Mouse (Mus musculus) liver, adult (tissue): ENCODE measurements around the gene Copz1.

Source experiments
- GATA4 ChIP-seq: IDR thresholded peaks from 2 replicates; pipeline ENCODE4 v1.6.1; 2014; ENCODE audit warnings: mild to moderate bottlenecking, low read length; ENCODE audit not compliant: insufficient replicate concordance

Copz1 gene

DNA sequence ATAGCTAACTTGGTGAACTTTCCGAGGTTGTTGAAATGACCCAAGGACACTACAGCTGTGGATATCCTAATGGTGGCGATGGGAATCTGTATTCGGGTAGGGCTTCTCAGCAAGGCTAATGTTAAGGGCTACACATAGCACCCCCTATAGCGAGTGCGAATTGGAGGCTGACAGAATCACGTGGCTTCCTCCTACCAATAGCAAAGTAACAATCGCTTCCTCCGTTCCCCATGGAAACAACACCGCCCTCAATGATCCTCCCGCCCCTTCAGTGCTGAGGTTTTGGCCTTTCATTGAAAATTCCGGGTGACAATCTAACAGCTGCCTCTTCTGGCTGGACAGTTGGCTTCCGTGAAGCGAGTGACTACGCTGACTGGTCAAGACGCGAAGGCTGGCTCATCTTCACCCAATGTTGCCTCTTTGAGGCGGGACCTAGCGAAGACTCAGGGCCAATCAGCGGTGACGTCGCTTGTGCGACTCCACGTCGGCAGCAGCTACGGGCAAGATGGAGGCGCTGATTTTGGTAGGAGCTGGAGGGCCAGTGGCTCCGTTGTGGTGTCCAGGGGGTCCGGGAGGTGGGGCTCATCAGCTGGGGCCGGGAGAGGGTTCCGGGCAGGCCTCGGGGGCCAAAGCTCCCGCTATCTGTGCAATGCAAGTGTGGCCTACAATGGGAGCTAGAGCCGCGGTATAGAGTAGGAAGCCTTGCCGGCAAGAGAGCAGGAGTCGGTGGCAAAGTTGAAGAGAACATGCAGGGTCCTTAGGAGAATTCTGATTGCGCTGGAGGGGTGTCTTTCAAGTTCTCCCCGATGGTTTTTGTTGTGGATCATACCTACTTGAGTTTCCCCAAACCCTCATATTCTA lies at the start of gene Copz1:
Gene Copz1, plus strand, starts transcription at position 296 of the 861 bp plus-strand sequence.
- TF ChIP-seq GATA4 = no peak

DNA sequence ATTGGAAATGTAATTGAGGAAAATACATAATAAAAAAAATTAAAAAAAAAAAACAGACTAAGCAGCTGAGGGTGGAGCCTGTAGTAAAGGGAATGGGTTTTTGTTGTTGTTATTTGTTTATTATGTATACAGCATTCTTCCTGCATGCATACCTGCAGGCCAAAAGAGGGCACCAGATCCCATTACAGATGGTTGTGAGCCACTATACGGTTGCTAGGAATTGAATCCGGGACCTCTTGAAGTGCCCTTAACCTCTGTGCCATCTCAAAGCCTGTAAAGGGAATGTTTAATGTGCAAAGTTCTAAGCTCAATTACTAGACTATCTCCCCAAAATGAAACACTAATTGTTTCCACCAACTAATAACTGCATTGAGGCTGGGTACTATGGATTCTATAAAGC lies 48.4 kb upstream of the Copz1 start:
- TF ChIP-seq GATA4 = no peak

DNA sequence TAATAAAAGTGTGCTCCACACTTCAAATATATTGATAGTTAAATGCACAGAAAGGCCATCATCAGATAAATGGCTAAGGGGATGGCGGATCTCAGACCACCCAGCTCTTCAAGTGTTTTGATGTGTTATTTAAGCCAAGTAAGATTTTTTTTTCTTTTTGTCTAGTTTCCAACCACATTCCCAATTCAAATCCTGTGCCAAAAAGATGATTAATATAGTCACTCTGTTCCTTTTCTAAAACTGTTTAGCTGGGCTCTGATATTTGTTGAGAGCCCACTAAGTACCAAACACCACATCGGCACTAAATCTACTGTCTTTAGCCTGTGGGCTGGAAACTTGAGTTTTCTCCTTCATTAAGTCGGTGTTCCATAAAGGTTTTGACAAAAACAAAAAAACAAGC lies 45.5 kb upstream of the Copz1 start:
- no peak for TF ChIP-seq GATA4

DNA sequence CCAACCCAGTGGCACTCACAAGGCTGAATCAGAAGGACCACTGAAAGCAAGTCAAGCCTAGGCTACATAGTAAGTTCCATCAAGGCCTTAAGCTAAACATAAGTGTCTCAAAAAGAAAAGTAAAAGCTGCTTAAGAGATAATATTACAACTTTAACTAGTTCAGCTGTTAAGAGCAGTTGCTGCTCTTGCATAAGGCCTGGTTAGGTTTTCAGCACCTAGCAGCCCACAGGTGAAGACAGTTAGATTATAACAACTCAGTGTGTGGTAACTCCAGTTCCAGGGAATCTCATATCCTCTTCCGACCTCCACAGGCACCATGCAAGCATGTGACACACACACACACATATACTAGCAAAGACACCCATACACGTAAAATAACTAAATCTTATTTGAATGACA lies 44.9 kb upstream of the Copz1 start:
- TF ChIP-seq GATA4 = no peak

DNA sequence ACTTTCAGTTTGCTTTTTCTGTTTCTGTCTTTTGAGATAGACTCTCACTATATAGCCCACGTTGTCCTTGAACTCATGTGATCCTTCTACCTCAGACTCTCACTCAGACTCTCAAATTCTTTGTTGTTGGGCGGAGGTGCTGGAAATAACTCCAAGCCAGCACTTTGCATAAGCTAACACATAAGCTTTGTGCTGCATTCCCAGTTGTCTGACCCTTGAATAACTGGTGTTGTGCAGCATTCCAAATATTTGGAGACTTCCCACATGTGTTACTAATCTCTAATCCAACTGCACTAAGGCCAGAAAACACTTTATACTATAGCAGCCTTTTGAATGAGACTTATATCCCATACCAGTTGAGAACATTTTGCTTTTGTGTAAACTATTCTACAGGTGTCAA lies 43.6 kb upstream of the Copz1 start:
- no peak for TF ChIP-seq GATA4

DNA sequence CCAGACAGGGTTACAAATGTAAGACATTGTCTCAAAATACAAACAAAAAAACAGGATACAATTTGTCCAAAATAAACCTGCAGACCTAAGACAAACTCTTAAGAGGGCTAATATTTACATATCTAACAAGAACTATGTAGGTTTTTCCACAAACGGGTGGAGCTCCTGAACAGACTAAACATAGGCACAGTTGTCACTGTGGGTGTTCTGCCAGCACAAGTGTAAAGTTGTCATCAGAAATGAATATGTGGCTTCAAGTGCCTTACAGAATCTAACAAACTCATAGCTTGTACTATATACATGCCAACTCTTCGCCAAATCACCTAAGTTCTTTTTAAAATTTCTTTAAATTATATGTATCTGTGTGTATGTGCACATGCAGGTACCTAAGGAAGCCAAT lies 39.4 kb upstream of the Copz1 start:
- TF ChIP-seq GATA4 = no peak

DNA sequence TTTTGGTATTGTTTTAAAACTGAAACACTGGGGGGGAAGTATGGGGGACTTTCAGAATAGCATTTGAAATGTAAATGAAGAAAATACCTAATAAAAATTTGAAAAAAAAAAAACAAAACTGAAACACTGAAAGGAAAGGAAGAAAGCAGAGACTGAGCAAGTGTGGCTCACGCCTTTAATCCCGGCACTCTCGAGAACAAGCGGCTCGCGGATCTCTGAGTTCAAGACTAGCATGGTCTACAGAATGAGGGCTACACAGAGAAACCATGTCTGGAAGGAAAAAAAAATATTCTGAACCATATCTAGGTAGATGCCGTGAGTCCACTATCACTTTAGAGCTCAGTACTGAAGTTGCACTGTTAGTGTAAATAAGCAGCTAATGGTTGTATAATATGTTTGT lies 35.2 kb upstream of the Copz1 start:
- TF ChIP-seq GATA4 = no peak

DNA sequence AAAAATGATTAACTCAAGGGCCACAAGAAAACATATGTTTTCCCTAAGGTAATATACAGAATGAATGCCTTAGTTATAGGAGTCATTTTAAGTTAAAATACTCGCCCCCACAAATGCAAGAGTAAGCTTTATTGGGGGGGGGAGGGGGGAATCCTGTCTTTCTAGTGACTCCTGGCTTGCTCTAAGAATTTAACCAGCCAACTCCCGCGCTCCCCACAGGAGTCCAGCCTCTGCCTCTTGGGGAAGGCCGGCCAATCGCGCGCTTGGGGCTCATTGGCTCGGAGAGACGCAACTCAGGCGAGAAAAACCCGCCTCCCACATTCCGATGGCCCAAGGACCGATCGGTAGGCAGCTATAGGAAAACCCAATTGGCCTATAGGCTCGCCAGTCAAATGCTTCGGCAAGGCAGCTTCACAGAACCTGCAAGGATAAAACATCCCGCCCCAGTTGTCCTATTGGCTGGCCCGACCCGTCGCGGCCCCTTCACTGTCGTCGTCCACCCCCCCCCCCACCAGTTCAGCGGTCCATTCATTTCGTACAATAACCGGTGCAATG lies 33.3 kb upstream of the Copz1 start:
- no peak for TF ChIP-seq GATA4

DNA sequence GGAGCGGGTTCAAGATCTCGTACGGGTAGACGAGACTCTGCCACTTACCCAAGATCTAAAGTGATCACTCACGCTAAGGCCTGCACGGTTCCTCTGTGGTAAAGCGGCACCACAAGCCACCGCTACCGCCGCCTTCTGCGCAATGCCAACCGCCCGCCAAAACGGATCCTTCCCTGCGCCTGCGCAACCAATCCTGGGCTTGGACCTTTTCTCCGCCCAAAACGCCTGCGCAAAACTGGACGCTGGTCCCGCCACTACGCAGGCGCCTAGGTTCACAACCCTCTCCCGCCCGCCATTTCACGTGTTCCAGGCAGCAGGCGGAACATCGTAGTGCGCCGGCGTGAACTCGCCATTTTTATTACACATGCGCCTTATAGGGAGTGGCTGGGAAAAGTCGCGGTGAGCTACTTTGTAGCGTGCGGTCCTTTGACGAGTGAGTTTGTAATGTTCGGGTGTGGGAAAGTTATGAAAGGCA lies 32.8 kb upstream of the Copz1 start, which contains the start of gene Cbx5:
Gene Cbx5, minus strand, starts transcription at position 132 of the 475 bp plus-strand sequence.
- no peak for TF ChIP-seq GATA4

DNA sequence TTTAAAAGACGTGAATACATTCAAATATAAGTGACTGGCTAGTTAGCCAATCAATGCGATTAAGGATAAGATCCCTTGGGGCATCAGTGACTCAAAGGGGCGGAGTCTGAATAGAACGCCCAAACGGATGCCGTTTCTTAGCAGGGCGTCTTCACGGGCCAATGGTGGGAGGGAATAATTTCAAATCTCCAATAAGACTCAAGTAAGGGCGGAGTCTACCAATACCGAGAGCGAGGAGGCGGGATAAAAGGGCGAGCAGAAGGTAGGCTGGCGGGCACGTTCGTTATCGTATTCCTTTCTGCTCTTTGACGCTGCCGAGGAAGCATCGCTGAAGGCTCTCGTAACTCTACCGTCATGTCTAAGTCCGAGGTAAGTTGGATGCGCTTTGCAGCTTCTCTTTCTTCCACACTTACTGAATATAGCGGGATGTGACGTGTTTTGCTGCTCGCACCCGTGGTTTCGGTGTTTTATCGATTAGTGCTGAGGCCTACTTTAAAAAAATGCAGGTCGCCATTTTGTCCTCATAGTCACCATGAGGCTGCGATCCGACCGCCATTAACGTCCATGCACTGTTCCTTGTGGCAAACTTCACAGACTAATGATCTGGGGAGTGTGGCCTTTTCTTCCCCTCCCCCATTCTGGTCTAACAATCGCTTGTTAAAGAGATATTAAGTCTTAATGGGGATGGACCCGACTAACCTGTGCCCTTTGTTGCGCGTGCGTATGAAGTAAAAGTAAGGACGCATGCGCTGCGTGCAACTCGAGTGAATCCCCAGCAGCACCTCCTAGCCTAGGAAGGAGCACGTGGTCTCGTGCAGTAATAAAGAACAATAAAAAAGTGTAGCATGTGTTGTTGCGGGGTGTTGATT lies 32.1 kb upstream of the Copz1 start, which contains the start of gene Hnrnpa1:
Gene Hnrnpa1, plus strand, starts transcription at position 273 of the 869 bp plus-strand sequence.
- TF ChIP-seq GATA4 = peak; percentile 59; the same call in 1 of the 2 replicates

DNA sequence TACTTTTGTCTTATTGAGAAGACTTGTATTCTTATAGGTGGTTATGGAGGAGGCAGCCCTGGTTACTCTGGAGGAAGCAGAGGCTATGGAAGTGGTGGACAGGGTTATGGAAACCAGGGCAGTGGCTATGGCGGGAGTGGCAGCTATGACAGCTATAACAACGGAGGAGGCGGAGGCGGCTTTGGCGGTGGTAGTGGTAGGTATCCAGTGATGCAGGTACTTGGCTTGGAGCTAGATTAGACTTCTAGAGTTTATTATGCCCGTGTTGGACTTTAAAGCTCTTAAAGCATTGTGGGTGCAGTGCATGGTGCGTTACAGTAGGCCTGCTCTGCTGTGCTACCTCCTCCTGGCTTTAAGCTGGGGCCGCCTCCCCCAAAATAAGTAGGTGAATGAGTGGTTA lies 29.6 kb upstream of the Copz1 start:
- no peak for TF ChIP-seq GATA4

DNA sequence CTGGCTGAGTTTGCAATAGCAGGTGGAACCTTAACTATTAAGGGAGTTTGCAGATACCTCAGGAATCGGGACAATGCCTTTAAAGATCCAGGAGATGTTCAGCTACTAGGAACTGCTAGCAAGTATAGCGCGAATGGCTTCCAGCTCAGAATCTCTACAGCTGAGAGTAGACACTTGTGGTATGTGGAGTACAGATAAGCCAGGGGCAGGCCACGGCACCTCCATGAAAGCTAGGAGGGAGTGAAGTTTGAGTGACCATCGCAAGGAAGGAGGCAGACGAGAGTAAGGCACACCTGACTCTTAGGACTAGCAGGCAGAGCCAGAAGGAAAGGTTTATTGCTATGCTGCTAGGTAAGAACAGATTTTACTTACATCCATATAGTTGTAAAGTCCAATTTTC lies 26.9 kb upstream of the Copz1 start:
- no peak for TF ChIP-seq GATA4

DNA sequence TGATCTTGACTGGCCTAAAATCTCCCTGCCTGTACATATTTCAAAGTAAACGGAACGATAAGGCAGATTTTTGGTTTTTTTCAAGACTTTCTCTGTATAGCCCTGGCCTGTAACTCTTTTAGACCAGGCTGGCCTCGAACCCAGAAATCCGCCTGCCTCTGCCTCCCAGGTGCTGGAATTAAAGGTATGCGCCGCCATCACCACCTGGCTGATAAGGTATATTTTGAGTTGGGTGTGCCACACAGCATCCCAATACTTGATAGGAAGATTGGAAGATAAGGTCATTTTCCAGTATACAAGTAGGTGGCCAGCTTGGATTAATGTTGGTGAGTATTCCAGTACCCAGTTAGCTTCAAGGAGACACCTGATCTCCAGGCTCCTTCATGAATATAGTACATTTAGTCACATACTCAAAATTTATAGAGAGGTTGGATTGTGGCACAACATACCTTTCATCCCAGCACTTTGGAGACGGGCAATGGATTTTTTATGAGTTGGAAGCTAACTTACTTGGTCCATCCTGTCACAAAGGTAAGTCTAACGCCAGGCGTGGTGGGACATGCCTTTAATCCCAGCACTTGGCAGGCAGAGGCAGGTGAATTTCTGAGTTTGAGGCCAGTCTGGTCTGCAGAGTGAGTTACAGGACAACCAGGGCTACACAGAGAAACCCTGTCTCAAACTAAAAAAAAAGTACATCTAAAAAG lies 25.3 kb upstream of the Copz1 start:
- no peak for TF ChIP-seq GATA4

DNA sequence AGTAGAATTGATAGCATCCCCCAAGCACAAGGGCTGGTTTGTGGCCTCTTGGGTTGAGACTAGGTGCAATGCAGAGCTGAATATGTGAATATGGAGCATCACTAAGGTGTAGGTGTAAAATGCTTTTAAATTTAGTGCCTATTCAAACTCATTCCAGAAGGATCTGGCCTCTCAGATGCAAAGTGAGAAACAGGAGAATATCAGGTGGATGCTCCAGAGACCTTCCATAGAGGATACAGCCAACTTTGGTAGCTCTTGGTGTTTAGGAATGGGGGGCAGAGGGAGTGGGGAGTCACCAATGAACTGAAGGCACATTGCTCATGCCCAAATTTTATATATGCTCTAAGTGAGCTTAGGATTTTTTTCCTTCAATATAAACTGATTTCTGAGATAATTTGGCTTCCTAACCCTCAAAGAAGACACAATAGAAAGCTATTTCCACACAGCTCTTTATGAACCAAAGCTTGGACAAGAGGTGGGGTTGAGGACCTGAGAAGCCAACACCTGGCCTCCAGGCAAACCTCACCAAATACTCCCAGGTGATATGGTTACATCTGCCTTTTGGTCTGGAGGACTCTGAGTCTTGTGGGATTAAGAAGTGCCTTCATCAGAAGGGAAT lies 24.6 kb upstream of the Copz1 start:
- no peak for TF ChIP-seq GATA4

DNA sequence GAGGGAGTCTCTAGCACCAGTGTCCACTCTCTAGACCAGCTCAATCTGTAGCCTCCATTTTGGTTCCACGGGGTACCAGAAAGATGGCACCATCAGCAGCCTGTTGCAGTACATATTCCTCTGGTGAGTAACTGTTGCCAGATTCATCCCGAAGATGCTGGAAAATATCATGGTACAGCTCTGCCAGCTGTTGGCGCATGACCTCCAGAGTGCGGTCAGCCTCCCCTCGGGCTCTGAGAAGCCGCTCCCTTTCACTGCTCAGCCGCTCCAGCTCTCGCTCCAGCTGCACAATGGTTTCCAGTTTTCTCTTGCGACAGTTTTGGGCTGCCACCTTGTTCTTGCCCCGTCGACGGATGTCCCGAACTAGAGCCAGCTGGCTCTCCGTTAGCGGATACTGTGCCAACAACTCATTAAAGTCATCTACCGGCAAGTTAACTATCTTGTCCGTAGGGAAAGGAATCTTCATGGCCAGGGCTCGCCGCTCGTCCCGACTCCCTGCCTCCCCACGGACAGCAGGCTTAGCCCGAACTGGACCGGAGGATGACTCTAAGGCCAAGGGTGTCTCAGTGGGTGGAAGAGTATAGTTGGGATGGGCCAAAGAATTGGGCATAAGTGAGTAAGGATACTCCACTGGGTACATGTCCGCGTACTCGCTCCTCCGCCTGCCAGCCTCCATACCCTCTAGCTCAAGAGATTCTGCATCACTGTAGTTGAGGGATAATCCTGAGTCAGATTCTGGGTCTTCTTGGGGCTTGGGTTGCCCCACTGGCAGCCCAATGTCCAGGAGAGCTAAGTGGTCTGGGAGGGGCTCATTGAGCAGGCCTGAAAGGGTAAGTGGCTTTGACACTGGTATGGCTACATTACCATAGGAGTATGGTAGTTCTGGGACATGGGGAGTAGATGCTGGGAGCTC lies 23.9 kb upstream of the Copz1 start:
- TF ChIP-seq GATA4 = no peak
